Mouse (Mus musculus): ENCODE data around the gene Gigyf2. TPM values are rescaled to one million over a fixed set of nuclear protein-coding genes. Genes with fewer than 3 reads are reported as not detected.

The Gigyf2 gene
- total RNA-seq, 1 experiment from 2014 or later: 137 TPM

- ATAC-seq (ENCODE audit: extremely low read depth, insufficient number of reproducible peaks, low FRiP score, poor library complexity, severe bottlenecking): no peak
Measured at GRCm38 (mm10) chr1:87313843-87314570, 12.8 kb upstream of the Gigyf2 start.

GRCm38 (mm10) chr1:87315431-87315830, 11.4 kb upstream of the Gigyf2 start:
- ATAC-seq (ENCODE audit: extremely low read depth, insufficient number of reproducible peaks, low FRiP score, poor library complexity, severe bottlenecking): no peak

- ATAC-seq (ENCODE audit: extremely low read depth, insufficient number of reproducible peaks, low FRiP score, poor library complexity, severe bottlenecking): no peak
Measured at GRCm38 (mm10) chr1:87315894-87316293, 10.9 kb upstream of the Gigyf2 start.

GRCm38 (mm10) chr1:87316672-87317071, 10.1 kb upstream of the Gigyf2 start:
- no peak for ATAC-seq (ENCODE audit: extremely low read depth, insufficient number of reproducible peaks, low FRiP score, poor library complexity, severe bottlenecking)

- no peak for ATAC-seq (ENCODE audit: extremely low read depth, insufficient number of reproducible peaks, low FRiP score, poor library complexity, severe bottlenecking)
Measured at GRCm38 (mm10) chr1:87321071-87321470, 5.7 kb upstream of the Gigyf2 start.

GRCm38 (mm10) chr1:87322778-87323177, 4.0 kb upstream of the Gigyf2 start:
- ATAC-seq (ENCODE audit: extremely low read depth, insufficient number of reproducible peaks, low FRiP score, poor library complexity, severe bottlenecking): no peak

- ATAC-seq (ENCODE audit: extremely low read depth, insufficient number of reproducible peaks, low FRiP score, poor library complexity, severe bottlenecking): no peak
Measured at GRCm38 (mm10) chr1:87324649-87325048, 2.1 kb upstream of the Gigyf2 start.

GRCm38 (mm10) chr1:87327165-87327861, 515 bp downstream of the Gigyf2 start:
- no peak for ATAC-seq (ENCODE audit: extremely low read depth, insufficient number of reproducible peaks, low FRiP score, poor library complexity, severe bottlenecking)

- ATAC-seq (ENCODE audit: extremely low read depth, insufficient number of reproducible peaks, low FRiP score, poor library complexity, severe bottlenecking): no peak
Measured at GRCm38 (mm10) chr1:87331774-87332173, 5.0 kb downstream of the Gigyf2 start.

- no peak for ATAC-seq (ENCODE audit: extremely low read depth, insufficient number of reproducible peaks, low FRiP score, poor library complexity, severe bottlenecking)
Measured at GRCm38 (mm10) chr1:87350576-87350975, 23.8 kb downstream of the Gigyf2 start.

- ATAC-seq (ENCODE audit: extremely low read depth, insufficient number of reproducible peaks, low FRiP score, poor library complexity, severe bottlenecking): no peak
Measured at GRCm38 (mm10) chr1:87360276-87360675, 33.5 kb downstream of the Gigyf2 start.

- ATAC-seq (ENCODE audit: extremely low read depth, insufficient number of reproducible peaks, low FRiP score, poor library complexity, severe bottlenecking): no peak
Measured at GRCm38 (mm10) chr1:87378024-87378560, 51.3 kb downstream of the Gigyf2 start.

- ATAC-seq (ENCODE audit: extremely low read depth, insufficient number of reproducible peaks, low FRiP score, poor library complexity, severe bottlenecking): no peak
Measured at GRCm38 (mm10) chr1:87379919-87380318, 53.1 kb downstream of the Gigyf2 start.

GRCm38 (mm10) chr1:87381152-87381551, 54.4 kb downstream of the Gigyf2 start:
- ATAC-seq (ENCODE audit: extremely low read depth, insufficient number of reproducible peaks, low FRiP score, poor library complexity, severe bottlenecking): no peak

GRCm38 (mm10) chr1:87386436-87387092, 59.8 kb downstream of the Gigyf2 start:
- no peak for ATAC-seq (ENCODE audit: extremely low read depth, insufficient number of reproducible peaks, low FRiP score, poor library complexity, severe bottlenecking)

- no peak for ATAC-seq (ENCODE audit: extremely low read depth, insufficient number of reproducible peaks, low FRiP score, poor library complexity, severe bottlenecking)
Measured at GRCm38 (mm10) chr1:87393444-87394195, 66.8 kb downstream of the Gigyf2 start.

- ATAC-seq (ENCODE audit: extremely low read depth, insufficient number of reproducible peaks, low FRiP score, poor library complexity, severe bottlenecking): no peak
Measured at GRCm38 (mm10) chr1:87394594-87394993, 67.8 kb downstream of the Gigyf2 start, which contains the start of gene Kcnj13. Gene Kcnj13 (minus strand): TSS chr1:87394729.

- no peak for ATAC-seq (ENCODE audit: extremely low read depth, insufficient number of reproducible peaks, low FRiP score, poor library complexity, severe bottlenecking)
Measured at GRCm38 (mm10) chr1:87396923-87397586, 70.3 kb downstream of the Gigyf2 start.
